Mouse (Mus musculus): ENCODE measurements around the gene Alkbh6. TPM values are rescaled to one million over a fixed set of nuclear protein-coding genes. Genes with fewer than 3 reads are reported as not detected.

The Alkbh6 gene
- polyA plus RNA-seq (2014; fragmentation: Nextera tagmentation; extraction: Ambion mirVana), result 119 and 123 TPM in 2 replicates

DNA sequence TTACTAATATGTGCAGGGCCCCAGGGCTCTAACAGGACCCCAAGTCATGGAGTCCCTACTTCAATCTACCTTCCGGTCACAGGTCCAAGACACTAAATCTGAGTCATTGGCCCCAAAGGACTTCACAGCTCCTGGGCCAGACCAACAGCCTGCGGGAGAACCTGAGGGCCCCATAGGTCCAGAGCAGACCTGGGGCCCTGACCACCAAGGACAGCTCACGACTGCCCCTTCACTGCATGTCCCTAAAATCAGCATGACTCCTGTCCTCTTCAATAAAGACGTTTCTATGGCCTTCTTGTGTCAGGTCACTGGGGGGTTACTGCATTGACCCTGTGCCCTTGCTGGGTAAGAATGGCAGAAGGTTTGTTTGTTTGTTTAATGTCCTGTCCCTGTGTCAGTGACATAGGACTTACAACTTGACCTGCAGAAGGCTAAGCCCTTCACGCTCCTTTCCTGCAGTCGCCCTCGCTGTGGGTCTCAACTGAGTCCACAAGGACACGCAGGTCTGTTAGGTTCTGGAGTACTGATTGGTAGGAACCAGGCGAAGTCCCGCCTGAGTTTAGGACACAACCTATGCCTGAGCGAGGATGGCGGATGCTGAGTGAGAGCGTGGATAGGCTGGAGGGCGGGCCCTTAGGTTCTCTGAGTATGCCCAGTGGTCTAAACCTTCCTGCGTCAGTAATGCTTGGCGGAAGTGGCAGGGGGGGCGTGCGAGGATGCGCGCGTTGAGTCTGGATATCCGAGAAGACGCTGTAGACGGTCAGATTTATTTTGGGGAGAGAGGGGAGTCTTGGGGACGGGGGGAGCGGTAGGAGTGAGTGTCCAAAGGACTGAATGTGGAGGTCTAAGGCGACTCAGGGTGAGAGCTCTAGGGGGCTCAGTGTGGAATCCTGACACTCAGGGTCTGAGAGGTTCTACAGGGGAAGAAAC lies at the start of gene Alkbh6:
Gene Alkbh6 (plus strand): TSS at position 642 of the 930 bp plus-strand sequence.
- Histone ChIP-seq H3K9me3 (ENCODE audit: control insufficient read depth, low read length) (no peaks in the 10 kb centered on the region), H3K9ac (peak within 1 kb of the TSS; percentile 73), H3K27ac (peak within 1 kb of the TSS; percentile 83), H3K36me3 (replicated peaks; ENCODE audit: control insufficient read depth, insufficient read depth) (peaks cover 41% of the 10 kb centered on the region), H3K4me3 (replicated peaks; ENCODE audit: low read length) (peak within 1 kb of the TSS; percentile 55), H3K27me3 (ENCODE audit: control insufficient read depth, insufficient read depth, low read length) (no peaks in the 10 kb centered on the region), H3K4me1 (replicated peaks; ENCODE audit: control insufficient read depth, insufficient read depth, low read length) (peaks cover 17% of the 10 kb centered on the region), H3K4me2 (replicated peaks) (peak within 1 kb of the TSS; percentile 83)
- peak; percentile 95 for DNase-seq (ENCODE audit: low spot score)
- ATAC-seq (ENCODE audit: low FRiP score), result peak; percentile 99
- 5% methylated on average over 27 of the region's 27 CpGs for WGBS

DNA sequence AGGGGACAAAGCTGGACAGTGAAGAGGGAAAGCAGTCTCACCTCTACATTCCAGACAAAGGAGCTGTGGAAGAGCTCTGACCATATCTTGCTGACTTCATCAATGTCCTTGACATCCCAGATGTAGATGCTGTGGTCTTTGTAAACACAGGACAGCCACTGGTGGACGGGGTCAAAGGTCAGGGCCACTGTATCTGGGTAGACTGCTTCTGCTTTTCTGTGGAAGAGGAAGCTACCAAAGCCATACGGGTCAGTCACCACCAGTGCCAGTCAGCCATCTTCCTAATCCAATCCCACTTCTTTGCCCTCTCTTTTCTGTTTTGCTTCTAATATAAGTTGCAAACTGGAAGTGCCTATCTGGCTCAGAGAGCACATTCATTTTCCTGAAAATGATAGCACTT lies 43.5 kb upstream of the Alkbh6 start:
- 86% methylated on average over 2 of the region's 2 CpGs for WGBS
- H3K27ac ChIP-seq, result no peak overlapping the region
- H3K9ac ChIP-seq, result no peak overlapping the region
- H3K4me2 ChIP-seq (replicated peaks), result no peak overlapping the region
- H3K4me1 ChIP-seq (replicated peaks; ENCODE audit: control insufficient read depth, insufficient read depth, low read length), result no peaks in the 10 kb centered on the region
- H3K9me3 ChIP-seq (ENCODE audit: control insufficient read depth, low read length), result no peaks in the 10 kb centered on the region
- no peaks in the 10 kb centered on the region for H3K36me3 ChIP-seq (replicated peaks; ENCODE audit: control insufficient read depth, insufficient read depth)
- no peaks in the 10 kb centered on the region for H3K27me3 ChIP-seq (ENCODE audit: control insufficient read depth, insufficient read depth, low read length)
- ATAC-seq (ENCODE audit: low FRiP score) (no peak), DNase-seq (ENCODE audit: low spot score) (no peak)
- H3K4me3 ChIP-seq (replicated peaks; ENCODE audit: low read length), result no peak overlapping the region

DNA sequence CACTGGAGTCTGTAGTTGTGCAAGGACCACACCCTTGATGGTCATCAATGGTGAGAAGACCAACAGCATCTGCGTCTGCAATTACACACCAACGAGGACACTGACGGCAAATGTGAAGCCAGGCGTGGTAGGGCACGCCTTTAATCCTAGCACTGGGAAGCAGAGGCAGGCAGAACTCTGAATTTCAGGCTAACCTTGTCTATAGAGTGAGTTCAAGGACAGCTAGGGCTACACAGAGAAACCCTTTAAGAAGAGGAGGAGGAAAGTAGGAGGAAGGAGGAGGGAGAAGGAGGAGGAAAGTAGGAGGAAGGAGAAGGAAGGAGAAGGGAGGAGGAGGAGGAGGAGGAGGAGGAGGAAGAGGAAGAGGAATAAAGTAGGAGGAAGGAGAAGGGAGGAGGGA lies 43.0 kb upstream of the Alkbh6 start:
- Histone ChIP-seq H3K4me2 (replicated peaks) (no peak overlapping the region), H3K4me1 (replicated peaks; ENCODE audit: control insufficient read depth, insufficient read depth, low read length) (no peaks in the 10 kb centered on the region), H3K9me3 (ENCODE audit: control insufficient read depth, low read length) (no peaks in the 10 kb centered on the region), H3K27ac (no peak overlapping the region), H3K27me3 (ENCODE audit: control insufficient read depth, insufficient read depth, low read length) (no peaks in the 10 kb centered on the region), H3K36me3 (replicated peaks; ENCODE audit: control insufficient read depth, insufficient read depth) (no peaks in the 10 kb centered on the region), H3K4me3 (replicated peaks; ENCODE audit: low read length) (no peak overlapping the region), H3K9ac (no peak overlapping the region)
- WGBS, result 93% methylated on average over 5 of the region's 5 CpGs
- DNase-seq (ENCODE audit: low spot score), result no peak
- ATAC-seq (ENCODE audit: low FRiP score), result no peak

DNA sequence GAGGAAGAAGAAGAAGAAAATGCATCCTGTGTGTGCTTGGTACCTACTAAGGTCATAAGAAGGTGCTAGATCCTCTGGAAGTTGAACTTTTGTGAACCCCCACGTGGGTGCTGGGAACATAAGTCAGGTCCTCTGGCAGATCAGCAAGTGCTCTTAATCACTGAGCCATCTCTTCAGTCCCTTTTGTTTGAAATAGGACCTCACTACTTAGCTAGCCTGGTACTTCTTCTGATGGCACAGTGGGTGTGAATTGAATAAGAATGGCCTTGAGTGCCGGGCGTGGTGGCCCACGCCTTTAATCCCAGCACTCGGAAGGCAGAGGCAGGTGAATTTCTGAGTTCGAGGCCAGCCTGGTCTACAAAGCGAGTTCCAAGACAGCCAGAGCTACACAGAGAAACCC lies 42.6 kb upstream of the Alkbh6 start:
- no peak overlapping the region for H3K27ac ChIP-seq
- no peak overlapping the region for H3K9ac ChIP-seq
- no peak for DNase-seq (ENCODE audit: low spot score)
- 92% methylated on average over 7 of the region's 7 CpGs for WGBS
- no peak overlapping the region for H3K4me2 ChIP-seq (replicated peaks)
- H3K9me3 ChIP-seq (ENCODE audit: control insufficient read depth, low read length), result no peaks in the 10 kb centered on the region
- H3K4me1 ChIP-seq (replicated peaks; ENCODE audit: control insufficient read depth, insufficient read depth, low read length), result no peaks in the 10 kb centered on the region
- no peaks in the 10 kb centered on the region for H3K36me3 ChIP-seq (replicated peaks; ENCODE audit: control insufficient read depth, insufficient read depth)
- no peak for ATAC-seq (ENCODE audit: low FRiP score)
- H3K4me3 ChIP-seq (replicated peaks; ENCODE audit: low read length), result no peak overlapping the region
- H3K27me3 ChIP-seq (ENCODE audit: control insufficient read depth, insufficient read depth, low read length), result no peaks in the 10 kb centered on the region

DNA sequence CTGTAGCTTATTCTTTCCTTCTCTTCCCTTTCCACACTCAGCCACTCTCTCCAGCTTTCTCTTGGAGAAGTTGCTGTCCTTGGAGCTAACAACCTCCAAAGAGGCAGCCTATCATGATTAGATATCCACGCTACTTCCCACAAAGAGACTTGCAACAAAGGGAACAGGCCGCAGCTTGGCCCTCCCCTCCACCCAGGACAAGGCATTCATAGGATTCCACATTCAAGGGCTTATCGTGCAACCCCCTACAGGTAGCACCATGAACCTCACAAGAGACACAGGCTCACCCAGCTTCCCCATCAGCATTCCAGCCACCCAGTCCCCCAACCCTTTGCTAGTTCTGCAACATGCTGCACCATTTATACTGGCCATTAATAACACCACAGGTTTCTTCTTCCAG lies 41.7 kb upstream of the Alkbh6 start:
- Histone ChIP-seq H3K36me3 (replicated peaks; ENCODE audit: control insufficient read depth, insufficient read depth) (no peaks in the 10 kb centered on the region), H3K4me1 (replicated peaks; ENCODE audit: control insufficient read depth, insufficient read depth, low read length) (no peaks in the 10 kb centered on the region), H3K9ac (no peak overlapping the region), H3K27me3 (ENCODE audit: control insufficient read depth, insufficient read depth, low read length) (no peaks in the 10 kb centered on the region), H3K4me2 (replicated peaks) (no peak overlapping the region), H3K9me3 (ENCODE audit: control insufficient read depth, low read length) (no peaks in the 10 kb centered on the region), H3K4me3 (replicated peaks; ENCODE audit: low read length) (no peak overlapping the region), H3K27ac (no peak overlapping the region)
- WGBS, result 80% methylated on average over 3 of the region's 3 CpGs
- ATAC-seq (ENCODE audit: low FRiP score) (no peak), DNase-seq (ENCODE audit: low spot score) (no peak)

DNA sequence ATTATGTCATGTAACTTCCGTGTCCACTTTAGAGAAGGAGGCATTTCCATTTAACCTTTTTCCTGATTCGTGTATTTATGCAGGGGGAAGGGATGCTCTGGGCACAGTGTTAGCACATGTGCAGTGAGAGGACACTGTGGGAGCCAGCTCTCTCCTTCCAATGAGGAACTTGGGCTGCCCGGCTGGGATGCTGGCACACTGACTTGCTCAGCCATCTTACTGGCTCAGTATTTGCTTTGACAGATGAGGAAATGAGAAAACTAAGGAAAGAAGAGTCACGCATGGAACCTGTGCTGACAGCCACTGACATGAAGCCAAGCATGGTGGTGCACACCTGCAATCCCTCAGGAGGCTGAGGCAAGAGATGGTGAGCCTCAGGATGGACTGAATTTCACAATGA lies 38.9 kb upstream of the Alkbh6 start:
- WGBS, result 94% methylated on average over 4 of the region's 4 CpGs
- H3K4me2 ChIP-seq (replicated peaks), result no peak overlapping the region
- no peak for DNase-seq (ENCODE audit: low spot score)
- no peaks in the 10 kb centered on the region for H3K4me1 ChIP-seq (replicated peaks; ENCODE audit: control insufficient read depth, insufficient read depth, low read length)
- no peaks in the 10 kb centered on the region for H3K9me3 ChIP-seq (ENCODE audit: control insufficient read depth, low read length)
- no peak overlapping the region for H3K27ac ChIP-seq
- no peaks in the 10 kb centered on the region for H3K36me3 ChIP-seq (replicated peaks; ENCODE audit: control insufficient read depth, insufficient read depth)
- no peak overlapping the region for H3K9ac ChIP-seq
- H3K27me3 ChIP-seq (ENCODE audit: control insufficient read depth, insufficient read depth, low read length), result no peaks in the 10 kb centered on the region
- H3K4me3 ChIP-seq (replicated peaks; ENCODE audit: low read length), result no peak overlapping the region
- ATAC-seq (ENCODE audit: low FRiP score), result no peak

DNA sequence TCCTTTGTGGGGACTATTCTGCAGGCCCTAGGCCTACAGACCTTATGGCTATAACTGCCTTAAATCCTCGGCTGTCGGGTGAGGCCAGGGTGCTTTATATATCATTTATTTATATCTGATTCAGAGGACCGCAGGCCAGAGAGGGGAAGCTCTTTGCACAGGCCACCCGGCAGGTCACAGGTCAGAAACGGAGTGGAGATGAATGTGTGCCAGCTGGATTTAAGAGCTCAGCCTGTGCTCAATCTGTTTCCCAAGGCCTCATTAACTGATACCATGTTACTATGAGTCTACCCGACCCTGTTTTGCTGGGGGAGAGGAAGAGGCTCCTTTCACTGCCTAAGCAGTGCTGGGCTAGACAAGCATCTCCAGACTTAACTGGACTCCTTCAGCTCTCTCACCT lies 34.1 kb upstream of the Alkbh6 start:
- no peak overlapping the region for H3K4me3 ChIP-seq (replicated peaks; ENCODE audit: low read length)
- no peak overlapping the region for H3K4me2 ChIP-seq (replicated peaks)
- no peak overlapping the region for H3K27ac ChIP-seq
- no peak for ATAC-seq (ENCODE audit: low FRiP score)
- H3K27me3 ChIP-seq (ENCODE audit: control insufficient read depth, insufficient read depth, low read length), result no peaks in the 10 kb centered on the region
- DNase-seq (ENCODE audit: low spot score), result no peak
- no peaks in the 10 kb centered on the region for H3K4me1 ChIP-seq (replicated peaks; ENCODE audit: control insufficient read depth, insufficient read depth, low read length)
- no peaks in the 10 kb centered on the region for H3K9me3 ChIP-seq (ENCODE audit: control insufficient read depth, low read length)
- WGBS, result 92% methylated on average over 6 of the region's 6 CpGs
- no peaks in the 10 kb centered on the region for H3K36me3 ChIP-seq (replicated peaks; ENCODE audit: control insufficient read depth, insufficient read depth)
- H3K9ac ChIP-seq, result no peak overlapping the region

DNA sequence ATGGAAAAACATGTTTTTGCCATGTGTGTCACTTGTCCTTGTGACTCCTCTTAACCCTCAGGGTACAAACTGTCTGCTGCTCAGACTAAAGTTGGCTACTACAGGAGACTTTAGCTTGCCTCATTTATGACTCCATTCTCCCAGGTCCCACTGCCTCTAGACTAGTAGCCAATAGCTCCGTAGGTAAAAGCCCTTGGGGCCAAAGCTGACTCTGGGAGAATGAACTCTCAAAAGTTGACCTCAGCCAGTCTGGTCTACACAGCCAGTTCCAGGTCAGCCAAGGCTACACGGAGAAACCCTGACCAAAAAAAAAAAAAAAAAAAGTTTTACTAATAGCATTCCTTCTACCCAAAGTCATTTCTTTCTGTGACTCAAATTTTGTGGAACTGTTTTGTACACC lies 29.6 kb upstream of the Alkbh6 start:
- no peak overlapping the region for H3K27ac ChIP-seq
- no peak overlapping the region; the same call in 1 of the 2 replicates for H3K4me3 ChIP-seq (replicated peaks; ENCODE audit: low read length)
- 67% methylated on average over 2 of the region's 2 CpGs for WGBS
- H3K9ac ChIP-seq, result no peak overlapping the region
- H3K27me3 ChIP-seq (ENCODE audit: control insufficient read depth, insufficient read depth, low read length), result no peaks in the 10 kb centered on the region
- no peaks in the 10 kb centered on the region for H3K36me3 ChIP-seq (replicated peaks; ENCODE audit: control insufficient read depth, insufficient read depth)
- H3K9me3 ChIP-seq (ENCODE audit: control insufficient read depth, low read length), result no peaks in the 10 kb centered on the region
- peak overlapping the region; percentile 91 for H3K4me2 ChIP-seq (replicated peaks)
- no peaks in the 10 kb centered on the region for H3K4me1 ChIP-seq (replicated peaks; ENCODE audit: control insufficient read depth, insufficient read depth, low read length)
- DNase-seq (ENCODE audit: low spot score) (no peak), ATAC-seq (ENCODE audit: low FRiP score) (no peak)

DNA sequence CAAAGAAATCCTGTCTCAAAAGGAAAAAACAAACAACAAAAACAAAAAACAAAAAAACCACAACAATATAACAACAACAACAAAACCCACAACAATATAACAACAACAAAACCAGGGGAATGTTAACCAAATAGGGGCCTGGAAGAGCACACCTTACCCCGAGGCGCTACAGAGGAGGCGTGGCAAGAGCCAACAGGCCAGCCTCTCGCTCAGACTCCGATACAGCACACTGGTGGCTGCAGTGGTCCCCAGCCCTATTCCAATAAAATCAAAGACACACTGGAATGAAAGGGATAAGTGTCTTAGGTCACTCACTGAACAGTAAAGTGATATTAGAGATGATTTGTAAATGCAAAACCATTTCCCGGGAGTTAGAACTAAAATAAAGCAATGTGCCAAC lies 29.0 kb upstream of the Alkbh6 start:
- H3K27me3 ChIP-seq (ENCODE audit: control insufficient read depth, insufficient read depth, low read length), result no peaks in the 10 kb centered on the region
- H3K9ac ChIP-seq, result peak overlapping the region; percentile 40; the same call in 1 of the 2 replicates
- H3K36me3 ChIP-seq (replicated peaks; ENCODE audit: control insufficient read depth, insufficient read depth), result no peaks in the 10 kb centered on the region
- no peak overlapping the region for H3K27ac ChIP-seq
- WGBS, result under 1% methylated on average over 6 of the region's 6 CpGs
- peak overlapping the region; percentile 61 for H3K4me3 ChIP-seq (replicated peaks; ENCODE audit: low read length)
- H3K4me2 ChIP-seq (replicated peaks), result peak overlapping the region; percentile 91
- ATAC-seq (ENCODE audit: low FRiP score), result no peak
- H3K4me1 ChIP-seq (replicated peaks; ENCODE audit: control insufficient read depth, insufficient read depth, low read length), result no peaks in the 10 kb centered on the region
- DNase-seq (ENCODE audit: low spot score), result no peak
- H3K9me3 ChIP-seq (ENCODE audit: control insufficient read depth, low read length), result no peaks in the 10 kb centered on the region

Data from hindbrain, embryonic 14.5 days (tissue).